Mouse (Mus musculus) ZHBTc4 (cell line): ENCODE data around the gene Dock2.

Experiments used
- DNase-seq: peaks from one replicate; pipeline ENCODE4 v3.0.0-alpha.2; 2011; ENCODE audit warnings: low read depth, low spot score

Dock2 gene

GRCm38 (mm10) chr11:34202769-34203168 lies 580.9 kb downstream of the Dock2 start:
- no peak for DNase-seq

- DNase-seq = no peak
Measured at GRCm38 (mm10) chr11:34195142-34195541, 588.5 kb downstream of the Dock2 start.

GRCm38 (mm10) chr11:34194158-34194941 lies 589.3 kb downstream of the Dock2 start:
- no peak for DNase-seq

- DNase-seq = no peak
Measured at GRCm38 (mm10) chr11:34193658-34194057, 590.0 kb downstream of the Dock2 start.

- no peak for DNase-seq
Measured at GRCm38 (mm10) chr11:34184266-34184665, 599.4 kb downstream of the Dock2 start.

- no peak for DNase-seq
Measured at GRCm38 (mm10) chr11:34181214-34182117, 602.2 kb downstream of the Dock2 start.

GRCm38 (mm10) chr11:34178752-34179151 lies 604.9 kb downstream of the Dock2 start:
- no peak for DNase-seq
